Mouse (Mus musculus) testis, adult 2 months (tissue): Measurements from ENCODE around the gene Tmem108.

ENCODE experiments used
- CTCF ChIP-seq: fragments of 200-500 bp; IDR thresholded peaks from 2 replicates; pipeline ENCODE4 v1.5.1; 2012; ENCODE audit warnings: low read depth, mild to moderate bottlenecking, inconsistent platforms, low read length, moderate library complexity; ENCODE audit not compliant: control insufficient read depth, insufficient read depth, insufficient replicate concordance
- POLR2A ChIP-seq: fragments of 200-500 bp; IDR thresholded peaks from 2 replicates; pipeline ENCODE4 v1.6.1; 2012; ENCODE audit warnings: low read depth, mild to moderate bottlenecking, inconsistent platforms, low read length, moderate library complexity; ENCODE audit not compliant: control insufficient read depth

- TF ChIP-seq CTCF = no peak
- TF ChIP-seq POLR2A = no peak
These were observed 187.5 kb downstream of the Tmem108 start for GRCm38 (mm10) chr9:103573994-103574750.
